Mouse (Mus musculus) large intestine, adult 2 months (tissue): ENCODE measurements at regions not wholly inside any gene's neighbourhood (a gene's known extent, or its start where the extent isn't known, plus 50 kb on each side); places are given as distances from the start of the nearest gene placed in this dataset.

Experiments used
- DNase-seq: peaks from one replicate; pipeline ENCODE4 v3.0.0-alpha.2; 2012; ENCODE audit warnings: low read depth, low spot score
- WGBS: fragments of 180-500 bp; shearing (Covaris S2); methylation state at CpG from one replicate; pipeline ENCODE4 v1.1.7; 2018; 5-methylcytosine and 5-hydroxymethylcytosine counted together

DNA sequence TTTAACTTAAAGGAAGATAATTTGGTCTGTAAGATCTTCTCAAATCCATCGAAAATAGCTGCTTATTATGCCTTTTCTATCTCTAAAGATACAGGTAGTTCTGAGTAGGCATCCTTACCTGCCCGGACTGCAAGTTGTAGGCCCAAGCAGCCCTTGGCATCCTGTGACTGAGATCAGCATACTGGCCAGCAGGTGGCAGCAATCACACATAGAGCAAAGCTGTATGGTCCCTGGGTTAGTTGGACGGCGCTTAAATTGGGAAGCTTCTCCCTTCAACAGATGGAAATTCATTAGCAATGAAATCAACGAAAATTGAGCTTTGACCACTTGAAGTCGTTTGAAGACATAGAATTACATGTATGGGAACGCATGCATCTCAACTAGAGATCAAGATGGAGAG is 61.0 kb downstream of the Ccng2 start:
- WGBS: 12% methylated on average over 7 of the region's 7 CpGs
- DNase-seq: peak; percentile 45

DNA sequence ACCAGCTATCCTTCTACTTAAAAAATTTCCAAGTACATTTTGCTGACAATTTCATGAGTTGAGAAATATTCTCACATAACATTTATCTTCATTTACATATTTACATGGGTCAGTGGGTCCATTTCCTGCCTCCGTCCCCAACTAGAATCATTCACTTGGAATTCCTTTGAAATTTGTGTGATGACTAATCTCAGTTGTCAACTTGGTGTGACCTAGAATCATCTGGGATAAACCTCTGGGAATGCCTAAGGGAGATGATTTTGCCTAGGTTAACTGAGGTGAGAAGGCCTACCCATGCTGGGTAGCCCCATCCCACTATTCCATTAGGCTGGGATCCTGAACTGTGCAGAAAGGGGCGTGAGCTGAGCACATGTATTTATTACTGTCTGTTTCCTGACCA is 63.8 kb downstream of the Ccng2 start:
- WGBS: 44% methylated on average over 2 of the region's 2 CpGs
- no peak for DNase-seq

DNA sequence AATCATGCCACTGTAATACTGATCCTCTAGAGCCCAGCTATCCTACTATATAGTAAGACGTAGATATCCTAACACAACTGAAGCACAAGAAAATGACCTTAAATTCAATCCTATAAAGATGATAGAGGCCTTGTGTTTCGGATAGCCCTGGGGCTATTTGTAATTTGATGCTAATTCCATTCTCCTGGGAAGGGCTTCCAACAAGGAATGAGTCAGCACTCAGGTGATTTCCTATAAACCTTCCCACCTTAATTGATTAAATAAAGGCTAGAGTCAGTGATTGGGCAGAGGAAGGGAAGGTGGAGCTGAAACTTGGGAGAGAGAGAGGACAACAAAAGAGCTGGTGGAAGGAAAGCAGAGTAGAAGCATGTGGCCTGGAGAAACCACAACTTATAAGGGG is 86.0 kb downstream of the Ccng2 start:
- 68% methylated on average over 2 of the region's 2 CpGs for WGBS
- DNase-seq: no peak
